Mouse (Mus musculus): Measurements from ENCODE around the gene Zmpste24. TPM values are rescaled to one million over a fixed set of nuclear protein-coding genes. Genes with fewer than 3 reads are reported as not detected.

The Zmpste24 gene
- total RNA-seq, 2 experiments from 2014 or later, result 24.7 to 25.6 TPM

Other genes starting within 250 kb of the Zmpste24 start
- gene Rims3, start 243.4 kb downstream of the Zmpste24 start, total RNA-seq (2021), result 10 to 100 TPM; 17.5 to 24.7 TPM
- gene Exo5, start 173.2 kb downstream of the Zmpste24 start, total RNA-seq (2021), result 10 to 100 TPM in 1 of 2 experiments, 1 to 10 TPM in 1; 9.4 to 10.1 TPM
- gene Zfp69, start 146.5 kb downstream of the Zmpste24 start, total RNA-seq (2021), result 1 to 10 TPM; 1.4 to 2.8 TPM
- gene Smap2, start 81.0 kb downstream of the Zmpste24 start, total RNA-seq (2021), result 100 to 1,000 TPM; 138 to 140 TPM
- gene Col9a2, start 58.9 kb downstream of the Zmpste24 start, total RNA-seq (2021), result 1 to 10 TPM; 5.7 to 7.0 TPM
- not detected for gene Tmco2, start 11.0 kb upstream of the Zmpste24 start, total RNA-seq (2021)
- 10 to 100 TPM; 30.6 to 32.2 TPM for gene Rlf, start 116.8 kb upstream of the Zmpste24 start, total RNA-seq (2021)
- not detected for gene Gm12888, start 226.7 kb upstream of the Zmpste24 start, total RNA-seq (2021)

Data from layer of hippocampus, postnatal 14 days (tissue).